Mouse (Mus musculus) activated CD4-positive, CD25-positive, alpha-beta regulatory T cell, adult 4 months (primary cell): ENCODE results near the gene Cnpy1. TPM values are rescaled to one million over a fixed set of nuclear protein-coding genes. Genes with fewer than 3 reads are reported as not detected.

ENCODE experiments used
- ATAC-seq: one replicate; pipeline ENCODE4 v1.8.0; 2017
- polyA plus RNA-seq, 2 experiments: library from polyadenylated mRNA; unstranded; fragments of 100-300 nt; shearing (Covaris generic); gene quantifications; one replicate each; pipeline ENCODE4 v1.2.1; 2017

The Cnpy1 gene
- polyA plus RNA-seq, 2 experiments from 2014 or later, result not detected

DNA sequence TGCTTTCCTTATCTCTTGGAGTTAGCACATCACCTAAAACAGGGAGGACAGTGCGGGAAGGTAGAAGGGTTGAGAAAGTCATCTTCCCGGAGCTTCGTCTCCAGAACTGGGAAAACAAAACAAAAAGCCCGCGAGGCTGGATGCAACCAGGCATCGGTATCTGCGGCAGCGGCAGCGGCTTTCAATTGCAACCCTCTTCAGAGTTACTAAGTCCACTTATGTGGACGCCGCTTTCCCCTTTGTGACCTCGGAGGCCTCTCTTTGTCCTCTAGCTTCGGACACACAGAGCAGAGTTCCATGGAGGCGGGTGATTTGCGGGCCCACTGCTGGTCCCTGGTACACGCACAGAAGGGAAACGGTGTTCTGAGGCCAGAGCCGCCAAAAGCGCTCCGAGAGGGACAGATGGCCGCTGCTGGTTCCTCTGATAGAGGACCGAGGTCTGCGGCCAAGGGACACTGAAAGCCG is 83.6 kb downstream of the Cnpy1 start:
- ATAC-seq, result no peak

DNA sequence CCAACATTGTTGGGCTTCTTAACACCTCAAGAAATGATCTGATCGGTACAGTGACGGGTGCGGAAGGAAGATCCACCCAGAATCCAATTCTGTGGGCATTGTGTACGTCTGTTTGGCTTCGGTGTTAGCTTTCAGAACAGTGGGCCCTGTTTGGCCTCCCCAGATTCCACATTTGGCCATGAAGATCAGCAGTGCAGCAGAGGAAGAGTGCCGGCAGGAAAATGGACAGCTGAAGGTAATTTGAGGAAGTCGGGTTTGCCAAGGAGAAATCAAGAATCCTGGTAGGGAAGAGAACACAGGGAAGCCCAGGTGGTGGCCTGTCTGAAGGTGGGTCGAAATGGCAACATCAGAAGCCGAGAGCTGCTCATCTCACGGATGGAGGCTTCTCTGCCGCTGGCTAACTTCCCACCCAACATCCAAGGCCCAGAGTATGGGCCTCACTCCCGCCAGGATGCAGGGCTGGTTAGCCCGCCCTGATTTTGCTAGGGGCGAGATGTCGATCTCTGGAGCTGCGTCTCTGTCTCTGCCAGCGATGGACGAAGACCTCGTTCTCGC is 84.1 kb downstream of the Cnpy1 start:
- no peak for ATAC-seq

DNA sequence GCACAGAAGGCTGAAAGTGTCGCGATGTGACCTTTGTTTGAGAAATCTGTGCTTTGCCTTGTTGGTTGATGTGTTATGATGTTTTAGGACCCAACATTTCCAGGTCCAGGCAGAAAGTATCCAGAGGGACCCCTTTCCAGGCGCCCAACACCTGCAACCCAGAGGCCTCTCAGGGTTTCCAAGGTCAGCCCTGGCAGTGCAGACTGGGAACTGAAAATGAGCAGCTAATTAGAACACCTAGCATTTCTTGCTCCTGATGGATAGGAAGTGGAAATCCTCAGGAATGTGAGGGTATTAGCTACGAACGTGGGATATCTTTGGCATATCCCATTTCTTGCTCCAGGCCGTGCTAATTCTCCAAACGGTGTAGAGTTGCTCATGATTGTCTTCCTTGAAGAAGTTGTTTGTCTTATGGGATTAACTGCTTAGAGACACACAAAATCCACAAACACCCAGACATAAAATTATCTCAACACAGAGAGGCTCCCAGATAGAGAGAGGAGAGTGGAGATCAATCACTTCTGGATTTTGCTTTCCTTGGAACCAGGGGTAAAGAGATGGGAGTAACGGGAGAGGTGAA is 85.6 kb downstream of the Cnpy1 start:
- ATAC-seq, result no peak

DNA sequence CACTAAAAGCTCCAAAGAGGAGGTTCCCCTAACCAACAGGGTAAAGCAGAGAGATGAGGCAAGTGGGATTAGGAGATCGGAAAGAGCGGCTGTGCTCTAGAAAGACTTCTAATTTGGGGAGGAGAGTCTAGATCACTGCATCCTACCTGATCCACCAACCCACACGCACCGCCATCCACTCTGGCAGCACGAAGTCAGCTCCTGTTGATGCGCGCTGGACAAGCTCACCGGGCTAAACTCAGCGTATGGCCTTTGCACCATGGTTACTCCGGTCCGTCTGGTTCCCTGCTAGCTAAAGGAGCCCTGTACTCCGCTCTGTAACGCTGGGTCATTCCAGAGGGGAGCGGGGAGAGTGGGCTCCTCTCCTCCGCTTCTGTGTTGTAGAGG is 86.5 kb downstream of the Cnpy1 start:
- ATAC-seq, result no peak

DNA sequence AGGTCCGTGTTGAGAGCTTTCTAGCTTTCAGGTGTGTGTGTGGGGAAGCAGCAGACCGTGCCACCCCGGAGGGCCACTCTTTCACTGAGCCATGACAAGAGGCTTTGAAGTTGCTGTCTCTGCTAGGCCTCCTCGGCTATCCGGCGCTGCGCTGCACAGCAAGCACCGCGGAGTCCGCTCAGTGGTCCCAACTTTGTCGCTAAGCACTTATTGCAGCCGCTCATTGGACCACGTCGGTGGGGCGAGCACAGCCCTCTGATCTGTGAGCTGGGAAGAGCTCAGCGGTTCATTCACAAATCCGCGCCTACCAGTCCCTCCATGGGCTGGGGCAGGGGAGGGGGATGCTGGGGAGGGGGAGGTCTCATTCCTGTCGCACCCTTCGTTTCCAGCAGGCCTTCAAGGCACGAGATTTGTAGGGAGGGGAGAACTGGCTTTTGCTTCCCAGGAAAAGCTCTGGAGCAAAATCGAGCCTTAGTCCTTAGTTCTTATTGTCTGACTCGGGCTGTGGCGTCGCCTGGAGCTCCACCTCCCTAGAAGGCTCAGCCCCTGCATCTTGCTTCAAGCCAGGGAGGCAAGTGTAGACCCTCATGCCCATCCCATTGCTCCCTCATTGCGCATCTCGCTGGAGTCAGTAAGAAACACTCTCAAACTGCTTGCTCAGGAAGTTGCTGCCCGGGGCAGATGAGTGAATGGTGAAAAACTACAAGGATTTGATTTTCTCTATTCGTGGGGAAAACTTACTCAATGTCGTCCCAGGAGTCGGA is 87.1 kb downstream of the Cnpy1 start:
- ATAC-seq, result no peak

DNA sequence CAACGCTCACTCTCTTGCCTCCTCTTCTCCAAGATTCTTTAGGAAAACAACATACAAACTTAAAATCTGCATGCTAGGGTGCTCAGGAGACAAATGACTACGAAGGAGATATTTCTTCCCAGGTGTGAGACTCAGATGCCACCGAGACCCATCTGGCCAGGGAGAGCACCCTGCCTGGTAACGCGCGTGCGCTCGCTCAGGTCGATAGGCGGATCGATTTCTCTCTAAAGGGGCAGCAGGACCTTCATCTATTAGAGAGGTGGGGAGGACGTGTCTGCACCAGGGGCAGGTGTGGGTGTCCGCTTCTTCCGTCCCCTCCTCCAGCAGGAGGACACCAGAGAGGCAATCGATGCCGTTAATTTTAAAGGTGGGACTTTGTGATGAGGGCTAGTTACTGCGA is 87.8 kb downstream of the Cnpy1 start:
- ATAC-seq, result no peak

DNA sequence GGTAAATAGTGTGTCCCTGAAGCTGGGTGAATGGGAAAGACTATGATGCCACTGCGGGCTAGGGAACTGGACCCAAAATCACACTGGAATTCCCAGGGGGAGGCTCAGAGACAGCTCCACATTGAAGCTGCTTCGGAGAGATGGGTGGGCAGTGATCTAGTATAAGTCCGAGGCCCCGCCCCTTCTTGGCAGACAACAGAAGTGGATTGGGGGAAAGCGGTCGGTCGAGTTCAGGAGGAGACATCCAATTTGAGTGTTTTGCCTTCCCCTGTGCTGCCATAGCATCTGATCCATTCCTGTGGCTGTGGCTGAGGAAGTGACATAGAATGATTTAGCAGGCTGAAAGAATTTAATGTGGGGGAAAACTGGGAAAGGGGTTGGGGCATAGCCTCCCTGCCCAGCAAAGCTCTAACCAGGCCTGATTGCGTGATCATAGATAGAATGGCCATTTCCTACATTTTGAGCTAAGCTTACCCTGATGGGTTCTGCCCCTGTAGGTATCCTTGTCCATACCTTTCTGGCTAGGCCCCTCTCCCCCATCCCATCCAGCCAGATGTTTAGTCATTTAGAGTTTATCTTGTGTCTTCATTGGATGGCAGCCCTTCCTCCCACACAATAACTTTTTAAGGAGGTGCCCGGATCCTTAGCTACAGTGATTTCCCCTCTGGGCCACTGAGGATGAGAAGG is 88.4 kb downstream of the Cnpy1 start:
- ATAC-seq, result no peak

Other genes starting within 250 kb of the Cnpy1 start
- gene Insig1, start 174.4 kb downstream of the Cnpy1 start, polyA plus RNA-seq, result 10 to 100 TPM; 30.3 to 38.1 TPM
- gene En2, start 80.1 kb downstream of the Cnpy1 start, polyA plus RNA-seq, result not detected
- 10 to 100 TPM; 10.1 to 12.2 TPM for gene Rbm33, start 71.3 kb upstream of the Cnpy1 start, polyA plus RNA-seq
- not detected for gene Shh, start 221.4 kb upstream of the Cnpy1 start, polyA plus RNA-seq